Mouse (Mus musculus) heart, embryonic 13.5 days (tissue): ENCODE measurements around the gene Stat6. TPM values are rescaled to one million over a fixed set of nuclear protein-coding genes. Genes with fewer than 3 reads are reported as not detected.
A peak's percentile ranks its signal among the peaks of the same experiment; 100 is the strongest.

Source experiments
- ATAC-seq: fragments of 200-750 bp; cut with Nextera tagmentation; 2 replicates; pipeline ENCODE4 v1.8.0; 2017; ENCODE audit warnings: moderate TSS enrichment; ENCODE audit not compliant: insufficient number of reproducible peaks, low FRiP score, low TSS enrichment; ENCODE audit errors: extremely low read depth
- H3K27ac ChIP-seq: fragments of 300-500 bp; sonication (generic); replicated peaks from 2 replicates; pipeline ENCODE4 v1.5.1; 2015; ENCODE audit warnings: moderate library complexity, mild to moderate bottlenecking, inconsistent platforms
- H3K27me3 ChIP-seq: fragments of 300-500 bp; sonication (generic); replicated peaks from 2 replicates; pipeline ENCODE4 v1.6.1; 2015; ENCODE audit warnings: mild to moderate bottlenecking, inconsistent platforms
- H3K36me3 ChIP-seq: fragments of 300-500 bp; sonication (generic); 2 replicates; pipeline ENCODE4 v1.6.1; 2015; ENCODE audit warnings: mild to moderate bottlenecking, inconsistent platforms
- H3K4me1 ChIP-seq: fragments of 300-500 bp; sonication (generic); 2 replicates; pipeline ENCODE4 v1.6.1; 2015; ENCODE audit warnings: inconsistent platforms
- H3K4me2 ChIP-seq: fragments of 300-500 bp; sonication (generic); 2 replicates; pipeline ENCODE4 v1.6.1; 2015; ENCODE audit warnings: inconsistent platforms, mild to moderate bottlenecking, moderate library complexity
- H3K4me3 ChIP-seq: fragments of 300-500 bp; sonication (generic); 2 replicates; pipeline ENCODE4 v1.5.1; 2015; ENCODE audit warnings: moderate library complexity, mild to moderate bottlenecking, inconsistent platforms
- H3K9ac ChIP-seq: fragments of 300-500 bp; sonication (generic); 2 replicates; pipeline ENCODE4 v1.6.1; 2015; ENCODE audit warnings: inconsistent platforms, mild to moderate bottlenecking, moderate library complexity
- H3K9me3 ChIP-seq: fragments of 300-500 bp; sonication (generic); 2 replicates; pipeline ENCODE4 v1.6.1; 2016; ENCODE audit warnings: inconsistent platforms
- WGBS: fragments of 180-500 bp; shearing (Covaris S2); methylation state at CpG from one replicate; pipeline ENCODE4 v1.1.7; 2015; ENCODE audit warnings: mixed read lengths; 5-methylcytosine and 5-hydroxymethylcytosine counted together
- polyA plus RNA-seq: library from polyadenylated mRNA; unstranded; fragments of >200 nt; fragmentation: Nextera tagmentation; extraction: Ambion mirVana; gene quantifications from 2 replicates; pipeline ENCODE4 v1.2.1, GENCODE M21; 2015

Gene Stat6
- polyA plus RNA-seq, 1 experiment from 2014 or later = 24.6 TPM

GRCm38 (mm10) chr10:127623439-127624216, 19.2 kb upstream of the Stat6 start:
- H3K4me2 ChIP-seq = no peak overlapping the region
- no peaks in the 10 kb centered on the region for H3K36me3 ChIP-seq
- ATAC-seq = no peak
- WGBS = 86% methylated on average over 6 of the region's 6 CpGs
- 0 out of 2 replicates have a peak, but pooled peaks cover under 1% of the 10 kb centered on the region for H3K27me3 ChIP-seq
- no peak overlapping the region for H3K4me3 ChIP-seq
- peaks cover 15% of the 10 kb centered on the region for H3K9me3 ChIP-seq
- peaks cover 24% of the 10 kb centered on the region for H3K4me1 ChIP-seq
- no peak overlapping the region for H3K9ac ChIP-seq
- H3K27ac ChIP-seq = no peak overlapping the region

- no peak overlapping the region for H3K4me3 ChIP-seq
- H3K4me1 ChIP-seq = peaks cover 4% of the 10 kb centered on the region
- no peak overlapping the region for H3K9ac ChIP-seq
- H3K36me3 ChIP-seq = no peaks in the 10 kb centered on the region
- no peak for ATAC-seq
- peaks cover 15% of the 10 kb centered on the region for H3K9me3 ChIP-seq
- WGBS = 82% methylated on average over 3 of the region's 3 CpGs
- no peaks in the 10 kb centered on the region for H3K27me3 ChIP-seq
- no peak overlapping the region for H3K27ac ChIP-seq
- H3K4me2 ChIP-seq = no peak overlapping the region
Measured at GRCm38 (mm10) chr10:127626433-127626832, 16.4 kb upstream of the Stat6 start.

- WGBS = 73% methylated on average over 10 of the region's 10 CpGs
- no peaks in the 10 kb centered on the region for H3K27me3 ChIP-seq
- no peak for ATAC-seq
- no peak overlapping the region for H3K9ac ChIP-seq
- 0 out of 2 replicates have a peak, but pooled peaks cover under 1% of the 10 kb centered on the region for H3K4me1 ChIP-seq
- H3K4me3 ChIP-seq = no peak overlapping the region
- H3K9me3 ChIP-seq = peaks cover 6% of the 10 kb centered on the region
- H3K36me3 ChIP-seq = no peaks in the 10 kb centered on the region
- no peak overlapping the region for H3K4me2 ChIP-seq
- no peak overlapping the region for H3K27ac ChIP-seq
Measured at GRCm38 (mm10) chr10:127631261-127632214, 11.2 kb upstream of the Stat6 start.

DNA sequence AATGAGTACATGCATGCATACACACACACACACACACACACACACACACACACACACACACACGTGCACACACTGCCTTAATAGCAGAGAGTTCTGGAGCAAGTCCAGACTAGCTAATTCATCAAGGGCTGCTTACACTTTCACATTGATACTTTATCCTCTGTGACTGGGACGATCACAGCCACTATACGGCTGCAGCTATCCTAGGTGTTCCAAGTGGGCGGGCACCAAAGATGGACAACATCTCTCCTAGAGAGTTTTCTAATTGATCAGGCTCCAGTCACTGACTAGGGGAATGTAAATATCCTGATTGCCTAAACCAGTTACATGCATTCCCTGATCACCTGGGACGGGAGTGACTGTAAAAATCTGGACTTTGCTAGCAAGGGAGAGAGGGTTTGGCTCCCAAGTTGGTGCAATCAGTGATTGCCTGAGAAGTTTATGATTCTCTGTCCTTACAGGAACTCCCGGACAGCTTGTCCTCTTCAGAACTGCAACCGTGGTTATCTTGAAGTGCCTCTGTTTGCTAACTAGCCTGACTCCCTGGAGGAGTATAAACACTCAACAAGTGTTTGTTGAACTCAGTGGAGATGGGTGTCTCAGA, 10.0 kb upstream of the Stat6 start:
- H3K9ac ChIP-seq = no peak overlapping the region
- H3K27me3 ChIP-seq = no peaks in the 10 kb centered on the region
- 0 out of 2 replicates have a peak, but pooled peaks cover 5% of the 10 kb centered on the region for H3K4me1 ChIP-seq
- H3K36me3 ChIP-seq = no peaks in the 10 kb centered on the region
- ATAC-seq = no peak
- no peaks in the 10 kb centered on the region for H3K9me3 ChIP-seq
- H3K4me3 ChIP-seq = no peak overlapping the region
- no peak overlapping the region for H3K27ac ChIP-seq
- H3K4me2 ChIP-seq = no peak overlapping the region
- WGBS = 48% methylated on average over 7 of the region's 7 CpGs

DNA sequence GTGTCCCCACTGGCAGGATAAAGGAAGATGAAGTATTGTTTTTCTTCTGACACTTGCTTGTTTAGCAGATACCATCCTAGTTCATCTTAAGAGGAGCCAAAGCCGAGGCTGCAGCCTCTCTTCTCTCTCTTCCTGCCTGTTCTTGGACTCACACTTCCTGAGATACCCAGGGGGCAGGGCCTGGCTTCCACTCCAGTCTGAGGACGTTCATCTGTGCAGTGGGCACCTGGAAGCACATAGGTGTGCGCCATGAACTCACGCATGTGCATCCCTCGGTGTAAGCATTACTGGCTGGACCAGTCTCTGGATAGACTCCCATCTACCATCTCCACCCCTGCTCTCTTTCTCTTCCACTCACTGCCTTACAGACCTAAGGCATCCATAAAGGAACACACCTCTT, 2.4 kb upstream of the Stat6 start:
- Histone ChIP-seq H3K4me2 (no peak overlapping the region), H3K9ac (no peak overlapping the region), H3K4me1 (peaks cover 29% of the 10 kb centered on the region), H3K4me3 (no peak overlapping the region), H3K9me3 (no peaks in the 10 kb centered on the region), H3K27me3 (no peaks in the 10 kb centered on the region), H3K36me3 (no peaks in the 10 kb centered on the region), H3K27ac (no peak overlapping the region)
- ATAC-seq = no peak
- 59% methylated on average over 5 of the region's 5 CpGs for WGBS

DNA sequence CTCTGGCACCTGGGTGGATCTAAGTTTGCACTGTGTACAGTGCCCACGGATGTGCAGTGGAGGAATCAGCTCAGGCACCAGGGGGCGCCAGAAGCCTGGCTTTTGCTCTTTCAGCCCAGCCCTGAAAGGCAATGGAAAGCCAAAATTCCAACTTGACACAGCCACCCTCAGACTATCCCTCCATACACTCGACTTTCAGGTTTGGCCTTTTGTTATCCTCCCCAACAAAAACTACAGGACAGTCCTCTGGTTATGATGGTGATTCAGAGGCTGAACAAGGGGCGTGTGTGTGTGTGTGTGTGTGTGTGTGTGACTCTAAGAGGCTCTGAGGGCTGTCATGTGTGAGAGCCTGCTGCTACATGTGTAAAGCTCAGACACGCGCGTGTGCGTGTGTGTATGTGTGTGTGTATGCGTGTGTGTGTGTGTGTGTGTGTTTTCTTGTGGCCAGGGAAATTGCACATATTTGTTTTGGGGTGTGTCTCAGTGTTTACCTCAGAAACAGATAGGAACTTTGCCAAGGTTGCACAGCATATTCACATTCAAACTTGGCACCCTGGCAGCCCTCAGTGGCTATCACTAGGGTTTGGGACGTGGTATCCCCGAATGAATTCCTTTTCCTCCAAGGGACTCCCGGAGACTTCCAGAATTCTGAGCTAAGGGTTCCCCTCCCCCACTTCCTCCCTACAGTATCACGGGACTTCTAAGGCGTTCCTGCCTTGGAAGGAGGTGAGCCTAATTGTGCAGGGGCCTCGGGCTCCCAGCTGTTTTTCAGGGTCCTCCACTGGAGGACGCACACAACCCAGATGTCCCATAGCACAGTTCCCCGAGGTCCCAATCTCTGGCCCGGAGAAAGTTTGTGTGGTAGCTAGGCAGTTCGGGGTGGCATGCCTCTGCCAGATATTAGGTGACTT, 670 bp upstream of the Stat6 start:
- WGBS = 7% methylated on average over 19 of the region's 19 CpGs

DNA sequence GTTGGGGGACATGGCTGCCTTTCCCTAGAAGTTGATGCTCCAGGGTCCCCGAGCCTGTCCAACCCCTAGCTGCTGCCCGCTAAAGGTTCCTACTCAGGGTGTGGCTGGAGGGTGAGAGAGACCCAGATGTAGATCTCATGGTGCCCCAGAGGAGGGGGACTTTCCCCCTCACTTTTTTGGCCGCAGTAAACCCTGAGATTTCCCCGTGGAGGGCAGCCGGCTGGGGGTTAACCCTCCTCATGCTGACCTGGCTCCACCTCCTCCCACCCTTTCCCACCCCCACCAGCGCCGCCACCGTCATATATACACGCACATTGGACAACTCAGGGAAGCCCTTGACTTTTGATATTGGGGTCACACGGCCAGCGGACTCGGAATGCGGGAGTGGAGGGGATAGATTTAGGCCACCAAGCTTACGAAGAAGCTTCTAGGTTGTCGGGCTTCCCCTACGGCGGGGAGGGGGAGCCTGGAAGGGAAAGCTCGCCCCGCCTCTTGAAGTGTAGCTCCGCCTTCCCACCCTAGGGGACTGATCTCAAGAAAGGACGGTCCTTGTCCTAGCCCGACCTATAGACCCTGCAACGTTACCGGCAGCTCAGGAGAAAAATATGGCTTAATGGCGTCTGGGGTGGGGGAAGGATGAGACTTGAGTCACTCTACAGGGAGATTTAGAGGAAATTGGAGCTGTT, 910 bp downstream of the Stat6 start:
- under 1% methylated on average over 25 of the region's 25 CpGs for WGBS
- no peaks in the 10 kb centered on the region for H3K27me3 ChIP-seq
- H3K36me3 ChIP-seq = peaks cover 20% of the 10 kb centered on the region
- peak overlapping the region; percentile 92 for H3K4me2 ChIP-seq
- H3K4me1 ChIP-seq = peaks cover 23% of the 10 kb centered on the region
- peak overlapping the region; percentile 62 for H3K4me3 ChIP-seq
- peak overlapping the region; percentile 96 for H3K27ac ChIP-seq
- H3K9me3 ChIP-seq = no peaks in the 10 kb centered on the region
- peak overlapping the region; percentile 91 for H3K9ac ChIP-seq
- peak; percentile 32; the same call in 1 of the 2 replicates for ATAC-seq

More for the DNA sequence above, 670 bp upstream of the Stat6 start:
- Histone ChIP-seq H3K9ac (peak overlapping the region; percentile 91), H3K36me3 (peaks cover 4% of the 10 kb centered on the region), H3K27ac (peak overlapping the region; percentile 96), H3K9me3 (no peaks in the 10 kb centered on the region), H3K4me3 (peak overlapping the region; percentile 62), H3K4me2 (peak overlapping the region; percentile 92), H3K4me1 (peaks cover 24% of the 10 kb centered on the region), H3K27me3 (no peaks in the 10 kb centered on the region)
- ATAC-seq = peak; percentile 47; the same call in 1 of the 2 replicates

GRCm38 (mm10) chr10:127645791-127646190, 3.0 kb downstream of the Stat6 start:
- H3K4me3 ChIP-seq = no peak overlapping the region
- no peak for ATAC-seq
- H3K27me3 ChIP-seq = no peaks in the 10 kb centered on the region
- no peaks in the 10 kb centered on the region for H3K9me3 ChIP-seq
- no peak overlapping the region for H3K9ac ChIP-seq
- peaks cover 23% of the 10 kb centered on the region for H3K4me1 ChIP-seq
- no peak overlapping the region for H3K27ac ChIP-seq
- H3K36me3 ChIP-seq = peaks cover 38% of the 10 kb centered on the region
- no peak overlapping the region for H3K4me2 ChIP-seq
- WGBS = 44% methylated on average over 2 of the region's 2 CpGs

DNA sequence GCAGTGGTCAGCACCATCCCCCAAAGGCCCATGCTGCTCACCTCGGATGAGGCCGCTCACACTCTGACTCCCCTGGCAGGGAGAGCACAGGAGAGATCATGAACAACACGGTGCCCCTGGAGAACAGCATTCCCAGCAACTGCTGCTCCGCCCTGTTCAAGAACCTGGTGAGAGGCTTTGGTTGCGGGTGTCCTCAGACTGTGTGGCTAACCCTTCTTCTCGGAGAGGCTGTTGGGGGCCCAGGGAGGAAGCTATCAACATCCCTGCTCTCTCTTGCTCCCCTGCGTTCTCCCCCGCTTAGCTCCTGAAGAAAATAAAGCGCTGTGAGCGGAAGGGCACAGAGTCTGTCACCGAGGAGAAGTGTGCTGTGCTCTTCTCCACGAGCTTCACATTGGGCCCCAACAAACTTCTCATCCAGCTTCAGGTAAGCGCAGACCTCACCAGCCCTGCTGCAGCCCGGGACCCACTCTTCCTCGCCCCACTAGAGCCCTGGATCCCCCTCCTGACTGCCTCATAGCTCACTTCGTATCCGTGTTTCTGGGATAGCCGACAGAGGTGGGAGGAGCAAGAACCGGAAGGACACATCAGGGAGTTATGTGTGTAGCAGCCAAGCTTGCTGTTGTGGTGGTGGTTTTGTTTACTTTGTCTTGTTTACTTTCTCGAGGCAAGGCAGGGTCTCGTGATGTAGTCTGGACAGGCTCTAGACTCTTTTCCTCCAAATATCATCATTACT, 10.3 kb downstream of the Stat6 start:
- Histone ChIP-seq H3K36me3 (peaks cover 91% of the 10 kb centered on the region), H3K9me3 (no peaks in the 10 kb centered on the region), H3K27me3 (no peaks in the 10 kb centered on the region), H3K9ac (no peak overlapping the region), H3K4me2 (peak overlapping the region; percentile 16), H3K27ac (no peak overlapping the region), H3K4me3 (0 out of 2 replicates have a peak overlapping the region, but pooled peaks have one; percentile 6), H3K4me1 (peaks cover 9% of the 10 kb centered on the region)
- 47% methylated on average over 21 of the region's 21 CpGs for WGBS
- ATAC-seq = no peak
